Mouse (Mus musculus) lung, postnatal 10 days (tissue): Measurements from ENCODE around the gene Gm7029.
"Not testable (repeated sequence)": the region's sequence is repeated elsewhere in the genome, so short reads cannot be mapped to it uniquely, and the experiment has no call there.

Experiments
- DNase-seq: peaks from one replicate; pipeline ENCODE4 v3.0.0; 2021

Gene Gm7029

GRCm38 (mm10) chr17:33892429-33892828 is 18.8 kb downstream of the Gm7029 start:
- no peak for DNase-seq

GRCm38 (mm10) chr17:33893011-33893410 is 19.4 kb downstream of the Gm7029 start:
- DNase-seq, result not testable (repeated sequence)

- peak; percentile 54 for DNase-seq
Measured at GRCm38 (mm10) chr17:33897114-33897794, 23.6 kb downstream of the Gm7029 start.

DNA sequence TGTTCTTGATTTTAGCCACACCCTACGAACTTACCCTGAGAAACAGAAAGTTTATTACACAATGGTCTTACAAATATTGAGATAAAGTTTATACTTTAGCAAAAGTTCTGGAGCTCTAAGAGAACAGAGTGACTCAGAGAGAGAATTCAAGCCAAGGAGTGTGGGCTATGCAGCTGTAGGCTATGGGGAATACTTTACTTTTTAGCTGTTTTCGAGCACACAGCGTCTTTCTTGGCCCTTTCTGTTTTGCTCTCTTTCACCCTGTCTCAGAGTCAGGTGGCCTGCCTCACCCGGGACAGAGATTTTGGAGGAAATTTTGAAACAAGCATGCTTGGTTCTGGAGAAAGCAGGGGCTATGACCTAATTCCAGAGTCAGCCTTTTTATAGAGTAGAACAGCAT is 24.6 kb downstream of the Gm7029 start:
- DNase-seq, result not testable (repeated sequence)

DNA sequence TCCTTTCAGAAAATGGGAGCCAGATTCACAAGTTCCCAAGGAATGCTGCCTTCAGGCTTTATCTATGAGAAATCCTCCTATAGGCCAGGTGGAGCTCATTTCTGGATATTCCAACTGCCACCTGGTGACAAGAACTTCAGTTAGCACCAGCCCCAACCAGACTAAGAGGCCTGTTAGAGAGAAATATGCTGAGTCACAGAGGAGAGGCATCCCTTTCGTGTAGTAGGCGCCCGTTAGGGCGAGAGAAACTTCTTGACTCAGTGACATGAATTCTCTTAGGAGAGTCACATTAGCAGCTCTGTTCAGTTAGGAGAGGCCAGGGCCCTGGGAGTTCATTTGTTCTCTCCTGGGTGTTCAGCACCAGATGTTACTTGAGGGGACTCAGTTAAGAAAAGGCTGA is 26.0 kb downstream of the Gm7029 start:
- no peak for DNase-seq

DNA sequence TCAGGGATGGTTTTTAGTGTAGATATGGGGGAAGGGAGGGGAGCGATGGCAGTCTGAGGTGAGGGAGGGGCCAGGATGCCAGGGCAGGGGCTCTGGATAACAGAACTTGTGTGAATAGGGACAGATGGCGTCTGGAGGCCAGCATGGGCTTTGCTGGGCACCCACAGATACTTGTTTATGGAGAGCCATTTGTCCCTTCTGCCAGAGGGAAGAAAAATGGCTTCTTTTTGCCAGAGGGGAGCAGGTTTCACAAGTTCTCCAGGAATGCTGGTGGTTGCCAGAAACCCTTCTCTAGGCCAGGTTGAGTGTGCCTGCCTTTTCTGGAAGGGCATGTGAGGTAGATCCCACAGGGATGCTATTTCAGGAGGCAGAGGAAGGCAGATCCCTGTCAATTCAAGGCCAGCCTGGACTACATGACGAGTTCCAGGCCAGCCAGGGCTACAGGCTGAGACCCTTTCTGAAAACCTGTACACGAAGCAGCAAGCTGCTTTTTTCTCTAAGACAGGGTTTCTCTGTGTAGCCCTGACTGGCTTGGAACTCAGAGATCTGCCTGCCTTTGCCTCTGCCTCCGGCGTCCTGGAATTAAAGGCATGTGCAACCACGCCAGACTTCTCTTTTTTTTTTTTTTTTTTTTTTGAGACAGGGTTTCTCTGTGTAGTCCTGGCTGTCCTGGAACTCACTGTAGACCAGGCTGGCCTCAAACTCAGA is 26.8 kb downstream of the Gm7029 start:
- no peak for DNase-seq

DNA sequence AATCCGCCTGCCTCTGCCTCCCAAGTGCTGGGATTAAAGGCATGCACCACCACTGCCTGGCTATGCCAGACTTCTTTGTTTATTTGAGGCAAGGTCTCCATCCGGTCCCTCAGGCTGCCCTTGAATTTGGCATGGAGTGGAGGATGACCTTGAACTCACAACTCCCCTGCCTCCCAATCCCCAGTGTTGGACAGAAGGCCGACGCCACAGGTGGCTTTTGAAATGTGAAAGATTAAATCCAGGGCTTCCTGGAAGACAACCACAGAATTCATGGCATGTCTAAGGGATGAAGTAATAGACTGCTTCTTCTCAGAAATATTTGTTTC is 27.3 kb downstream of the Gm7029 start:
- no peak for DNase-seq

GRCm38 (mm10) chr17:33901653-33902052 is 28.0 kb downstream of the Gm7029 start:
- DNase-seq, result no peak

- DNase-seq, result no peak
Measured at GRCm38 (mm10) chr17:33902079-33902478, 28.4 kb downstream of the Gm7029 start.

DNA sequence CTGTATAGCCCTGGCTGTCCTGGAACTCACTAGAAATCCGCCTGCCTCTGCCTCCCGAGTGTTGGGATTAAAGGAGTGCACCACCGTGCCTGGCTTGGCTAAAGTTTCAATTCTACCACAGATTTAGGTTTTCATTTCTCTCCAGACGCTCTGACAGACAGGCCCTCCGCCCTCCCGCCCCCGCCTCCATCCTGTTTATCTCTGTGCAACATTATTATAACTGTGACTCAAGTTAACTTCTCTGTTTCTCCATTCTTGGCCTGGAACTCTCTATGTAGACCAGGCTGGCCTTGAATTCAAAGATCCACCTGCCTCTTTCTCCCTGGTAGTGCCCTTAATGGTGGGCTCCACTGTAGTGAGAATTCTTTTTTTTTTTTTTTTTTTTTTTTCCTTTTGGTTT is 28.9 kb downstream of the Gm7029 start:
- no peak for DNase-seq

- not testable (repeated sequence) for DNase-seq
Measured at GRCm38 (mm10) chr17:33903911-33904651, 30.4 kb downstream of the Gm7029 start.

DNA sequence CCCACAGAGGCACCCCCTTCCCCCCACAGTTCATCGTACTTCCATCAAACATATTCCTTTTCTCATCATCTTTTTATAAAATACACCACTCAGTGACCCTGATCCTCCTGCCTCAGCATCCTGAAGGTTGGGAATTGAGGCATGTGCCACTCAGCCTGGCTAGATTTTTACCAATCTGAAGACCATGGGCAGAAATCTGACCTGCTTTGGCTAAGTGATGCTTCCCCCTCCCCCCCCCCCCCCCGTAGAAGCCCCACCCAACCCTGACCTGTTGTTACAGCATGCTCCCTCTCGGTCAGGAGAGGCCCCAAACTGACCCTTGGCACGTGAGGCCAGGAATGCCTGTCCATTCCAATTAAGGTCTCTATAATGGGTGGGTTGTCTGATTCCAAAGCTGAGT is 31.2 kb downstream of the Gm7029 start, which contains the start of gene Platr17:
Gene Platr17, plus strand, starts transcription at position 301 of the 400 bp plus-strand sequence.
- DNase-seq, result not testable (repeated sequence)

DNA sequence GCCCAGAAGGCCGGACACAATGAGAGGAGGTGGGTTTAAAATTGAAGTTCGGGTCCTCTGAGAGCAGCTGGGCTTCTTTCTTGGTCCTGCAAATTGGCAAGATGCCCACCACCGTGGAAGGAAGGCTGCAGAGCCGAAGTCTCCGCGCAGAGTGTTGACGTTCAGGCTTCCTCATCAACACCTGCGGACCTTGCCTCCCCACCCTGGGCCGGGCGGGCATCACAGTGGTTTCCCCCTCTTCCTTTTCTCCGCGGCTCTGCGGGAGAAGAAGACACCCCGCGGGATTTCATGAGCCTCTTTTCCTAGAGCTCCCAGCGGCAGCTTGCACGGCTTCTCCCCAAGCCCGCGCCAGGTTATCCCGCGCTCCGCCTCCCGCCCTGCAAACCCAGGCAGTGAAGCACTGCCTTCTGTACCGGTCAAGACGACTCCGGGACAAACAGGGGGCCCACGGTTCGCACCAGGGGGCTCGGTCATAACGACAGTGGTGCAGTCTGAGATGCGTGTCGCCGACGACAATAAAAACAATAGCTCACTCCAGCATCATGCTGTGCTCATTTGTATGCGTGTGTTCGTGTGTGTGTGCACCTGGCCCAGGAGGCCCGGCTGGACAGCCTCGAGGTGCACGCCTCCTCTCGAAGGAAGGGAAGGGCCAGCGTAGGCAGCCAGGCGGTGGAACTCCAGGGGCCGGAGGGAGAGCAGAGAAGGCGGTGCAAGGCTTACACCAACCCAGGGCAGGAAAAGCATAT is 34.9 kb downstream of the Gm7029 start:
- DNase-seq, result peak; percentile 55

DNA sequence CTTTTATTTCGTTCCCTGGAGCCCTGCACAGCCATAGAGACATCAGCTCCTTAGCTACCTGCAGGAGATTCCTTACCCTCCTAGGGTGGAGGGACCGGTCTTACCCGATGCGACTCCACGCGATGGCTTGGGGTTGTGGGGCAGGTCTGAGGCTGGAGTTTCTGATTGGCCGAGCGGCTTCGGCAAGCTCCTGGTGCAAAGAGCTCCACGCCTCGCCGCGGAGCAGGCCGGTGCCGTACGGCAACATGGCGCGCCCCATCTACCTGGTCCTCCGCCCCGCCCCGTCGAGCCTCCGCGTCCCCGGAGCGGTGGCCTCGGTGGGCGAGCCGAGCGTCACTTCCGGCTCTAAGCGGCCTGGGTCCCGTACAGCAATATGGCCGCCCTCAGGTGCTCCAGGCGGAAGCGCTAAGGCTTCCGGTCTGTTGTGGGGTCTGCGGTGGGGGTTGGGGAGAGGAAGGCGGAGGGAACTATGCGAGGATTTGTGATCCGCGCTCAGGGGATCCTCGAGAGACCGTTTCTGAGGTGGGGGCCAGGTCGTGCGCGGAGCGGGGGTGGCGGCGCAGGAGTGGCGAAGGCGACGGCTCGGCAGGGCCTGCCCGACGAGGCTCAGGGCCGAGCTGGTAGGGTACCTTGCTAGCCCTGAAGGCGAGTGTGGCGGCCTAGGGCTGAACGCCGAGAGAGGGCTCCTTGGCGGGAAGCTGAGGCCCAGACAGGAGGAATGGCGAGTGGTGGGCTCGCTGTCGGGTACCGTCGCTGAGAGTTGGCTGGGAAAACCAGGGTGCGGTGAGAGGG is 35.6 kb downstream of the Gm7029 start, which contains the start of gene Daxx:
Gene Daxx, plus strand, starts transcription at position 338 of the 792 bp plus-strand sequence.
- DNase-seq, result peak; percentile 99

DNA sequence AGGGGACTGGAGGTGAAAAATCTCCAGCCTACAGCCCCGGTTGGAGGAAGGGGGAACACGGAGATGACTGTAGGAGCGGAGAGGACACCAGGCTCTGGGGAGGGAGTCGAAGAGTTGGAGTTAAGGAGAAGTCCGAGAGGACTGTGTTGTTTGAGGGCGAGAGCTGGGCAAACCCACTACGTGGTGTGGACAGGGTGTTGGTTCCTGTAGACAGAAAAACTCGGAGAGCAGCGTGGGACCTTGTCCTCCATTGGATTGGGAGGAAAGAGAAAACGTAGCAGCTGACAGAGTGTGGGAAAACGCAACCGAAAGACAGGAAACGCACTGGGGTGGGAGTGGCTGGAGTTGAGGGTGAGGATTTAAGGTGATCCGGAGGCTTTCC is 36.2 kb downstream of the Gm7029 start:
- peak; percentile 74 for DNase-seq

GRCm38 (mm10) chr17:33910346-33911051 is 36.9 kb downstream of the Gm7029 start:
- DNase-seq, result no peak

GRCm38 (mm10) chr17:33911052-33911812 is 37.6 kb downstream of the Gm7029 start:
- no peak for DNase-seq

DNA sequence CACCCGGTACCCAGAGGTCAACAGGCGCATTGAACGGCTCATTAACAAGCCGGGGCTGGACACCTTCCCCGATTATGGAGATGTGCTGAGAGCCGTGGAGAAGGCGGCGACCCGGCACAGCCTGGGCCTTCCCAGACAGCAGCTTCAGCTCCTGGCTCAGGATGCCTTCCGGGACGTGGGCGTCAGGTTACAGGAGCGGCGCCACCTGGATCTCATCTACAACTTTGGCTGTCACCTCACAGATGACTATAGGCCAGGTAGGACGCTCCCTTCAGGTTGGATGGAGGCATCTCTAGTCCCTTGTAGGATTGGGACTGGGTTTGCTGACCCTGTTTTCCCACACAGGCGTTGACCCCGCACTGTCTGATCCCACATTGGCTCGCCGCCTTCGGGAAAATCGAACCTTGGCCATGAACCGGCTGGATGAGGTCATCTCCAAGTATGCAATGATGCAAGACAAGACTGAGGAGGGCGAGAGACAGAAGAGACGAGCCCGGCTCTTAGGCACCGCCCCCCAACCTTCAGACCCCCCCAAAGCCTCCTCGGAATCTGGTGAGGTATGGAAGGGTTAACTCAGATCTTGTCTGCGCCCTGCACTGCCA is 38.3 kb downstream of the Gm7029 start:
- DNase-seq, result no peak

GRCm38 (mm10) chr17:33913264-33913663 is 39.6 kb downstream of the Gm7029 start:
- DNase-seq, result no peak

DNA sequence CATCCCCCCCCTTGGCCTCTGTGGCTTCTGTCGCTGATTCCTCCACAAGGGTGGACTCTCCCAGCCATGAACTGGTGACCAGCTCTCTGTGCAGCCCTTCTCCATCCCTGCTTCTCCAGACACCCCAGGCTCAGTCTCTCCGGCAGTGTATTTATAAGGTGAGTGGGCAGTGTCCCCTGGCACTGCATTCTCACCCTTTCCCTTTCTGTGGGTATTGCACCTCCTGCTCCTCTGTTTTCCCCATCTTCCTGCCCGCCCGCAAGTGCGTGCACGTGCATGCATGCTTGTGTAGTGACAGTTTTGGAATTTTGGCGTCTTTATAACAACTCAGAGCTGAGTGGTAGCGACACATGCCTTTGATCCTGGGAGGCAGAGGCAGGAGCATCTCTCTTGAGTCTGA is 40.3 kb downstream of the Gm7029 start:
- no peak for DNase-seq
